Mouse (Mus musculus) megakaryocyte, embryonic 14.5 days (primary cell): ENCODE results near the gene Pold3.

Experiments
- FLI1 ChIP-seq: IDR thresholded peaks from 2 replicates; pipeline ENCODE4 v1.6.1; 2012; ENCODE audit warnings: low read length, inconsistent platforms, mixed read lengths
- GATA1 ChIP-seq: IDR thresholded peaks from 3 replicates; pipeline ENCODE4 v1.6.1; 2012; ENCODE audit warnings: mixed read lengths, low read length, inconsistent platforms, borderline replicate concordance

DNA sequence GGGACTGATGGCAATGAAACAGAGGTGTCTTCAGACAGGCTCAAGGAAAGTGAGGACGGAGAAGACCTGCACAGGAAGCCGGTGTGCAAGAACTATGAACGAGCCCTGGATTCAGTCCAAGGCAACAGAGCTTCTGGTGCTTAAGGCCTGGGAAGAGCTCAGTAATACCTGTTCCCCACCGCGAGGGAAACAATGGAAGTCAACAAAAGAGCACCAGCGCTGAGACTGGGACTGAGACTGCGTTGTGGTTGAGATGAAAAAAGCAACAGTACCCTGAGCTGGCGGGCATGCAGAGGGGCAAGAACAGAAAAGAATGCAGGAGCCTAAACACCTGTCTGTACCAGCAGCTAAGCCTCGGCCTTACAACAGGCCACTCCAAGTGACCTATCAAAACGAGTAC is 9.9 kb downstream of the Pold3 start:
- TF ChIP-seq GATA1 (no peak), FLI1 (no peak)
